In genomic region chr8:34325841-34326613, GRCm38 (mm10) we compare ENCODE assay signal across 8 mouse cellular contexts.
A peak's percentile ranks its signal among the peaks of the same experiment; 100 is the strongest.
DNase-seq lines count a peak whose midpoint lies in the region; ATAC-seq and TF ChIP-seq lines count a peak whose summit lies in the region.

No protein-coding gene starts in this region.

- peaks cover 10% of the 10 kb centered on the region for H3K4me1 ChIP-seq in testis, adult 2 months (ENCODE audit: control insufficient read depth, insufficient read depth, low read length)
- H3K4me1 ChIP-seq in embryonic facial prominence, embryonic 10.5 days = peaks cover 34% of the 10 kb centered on the region
- H3K4me1 ChIP-seq in intestine, embryonic 15.5 days (replicated peaks) = no peaks in the 10 kb centered on the region
- H3K4me1 ChIP-seq in midbrain, embryonic 13.5 days (replicated peaks) = peaks cover 45% of the 10 kb centered on the region

- H3K27me3 ChIP-seq in testis, adult 2 months (ENCODE audit: control insufficient read depth, insufficient read depth, low read length) = no peaks in the 10 kb centered on the region
- peaks cover 43% of the 10 kb centered on the region for H3K27me3 ChIP-seq in embryonic facial prominence, embryonic 10.5 days (replicated peaks; ENCODE audit: low read depth, poor library complexity, severe bottlenecking)
- no peaks in the 10 kb centered on the region for H3K27me3 ChIP-seq in intestine, embryonic 15.5 days (replicated peaks)
- peaks cover 10% of the 10 kb centered on the region for H3K27me3 ChIP-seq in midbrain, embryonic 13.5 days

- no peaks in the 10 kb centered on the region for H3K9me3 ChIP-seq in embryonic facial prominence, embryonic 10.5 days
- no peaks in the 10 kb centered on the region for H3K9me3 ChIP-seq in intestine, embryonic 15.5 days
- no peaks in the 10 kb centered on the region for H3K9me3 ChIP-seq in midbrain, embryonic 13.5 days

- H3K4me2 ChIP-seq in intestine, embryonic 15.5 days (replicated peaks) = peak overlapping the region; percentile 57
- peak overlapping the region; percentile 61 for H3K4me2 ChIP-seq in midbrain, embryonic 13.5 days (replicated peaks)

- no peak for DNase-seq in testis, postnatal 14 days (ENCODE audit: low spot score)
- DNase-seq in embryonic facial prominence, embryonic 10.5 days (ENCODE audit: low spot score) = peak; percentile 50
- no peak for DNase-seq in testis, postnatal 10 days (ENCODE audit: low spot score)
- DNase-seq in adrenal gland, adult (ENCODE audit: inconsistent age in 2 of 2, low spot score in 1 of 2) = no peak

- TF ChIP-seq CTCF in testis, adult 2 months (IDR thresholded peaks at IDR 0.05; ENCODE audit: control insufficient read depth, insufficient read depth, insufficient replicate concordance, low read depth, low read length) = no peak

- 0 out of 2 replicates have a peak, but pooled peaks have one; percentile 17 for ATAC-seq in intestine, embryonic 15.5 days
- ATAC-seq in midbrain, embryonic 13.5 days = peak; percentile 85
- no peak for ATAC-seq in monocyte, adult 5-6 weeks (replicated peaks; ENCODE audit: insufficient number of reproducible peaks, low FRiP score, low TSS enrichment, poor library complexity, severe bottlenecking)

- H3K9ac ChIP-seq in intestine, embryonic 15.5 days = no peak overlapping the region
- H3K9ac ChIP-seq in midbrain, embryonic 13.5 days (replicated peaks) = peak overlapping the region; percentile 56

- no peak for TF ChIP-seq POLR2A in testis, adult 2 months (IDR thresholded peaks at IDR 0.05; ENCODE audit: control insufficient read depth, low read depth, low read length)

- H3K4me3 ChIP-seq in testis, adult 2 months (ENCODE audit: control insufficient read depth, low read depth, low read length) = peak overlapping the region; percentile 36
- H3K4me3 ChIP-seq in embryonic facial prominence, embryonic 10.5 days = peak overlapping the region; percentile 57
- no peak overlapping the region; the same call in 1 of the 2 replicates for H3K4me3 ChIP-seq in intestine, embryonic 15.5 days (replicated peaks)
- peak overlapping the region; percentile 28 for H3K4me3 ChIP-seq in midbrain, embryonic 13.5 days (replicated peaks)

- H3K36me3 ChIP-seq in testis, adult 2 months (ENCODE audit: control insufficient read depth, insufficient read depth, low read length) = no peaks in the 10 kb centered on the region
- no peaks in the 10 kb centered on the region for H3K36me3 ChIP-seq in embryonic facial prominence, embryonic 10.5 days (replicated peaks)
- H3K36me3 ChIP-seq in intestine, embryonic 15.5 days = no peaks in the 10 kb centered on the region
- H3K36me3 ChIP-seq in midbrain, embryonic 13.5 days = no peaks in the 10 kb centered on the region

- H3K27ac ChIP-seq in testis, adult 2 months (ENCODE audit: control insufficient read depth, insufficient read depth, low read depth, low read length) = no peak overlapping the region
- peak overlapping the region; percentile 36 for H3K27ac ChIP-seq in embryonic facial prominence, embryonic 10.5 days (replicated peaks)
- no peak overlapping the region for H3K27ac ChIP-seq in intestine, embryonic 15.5 days
- H3K27ac ChIP-seq in midbrain, embryonic 13.5 days = peak overlapping the region; percentile 87

- under 1% methylated on average over 16 of the region's 17 CpGs for WGBS in embryonic facial prominence, embryonic 10.5 days
- WGBS in intestine, embryonic 15.5 days = 9% methylated on average over 14 of the region's 17 CpGs
- WGBS in midbrain, embryonic 13.5 days = under 1% methylated on average over 14 of the region's 17 CpGs

Comparison
In these comparisons a context has a peak if more than half of its experiments do, and no peak if none do; other contexts are left out.
1. H3K27ac ChIP-seq: peak in embryonic facial prominence, embryonic 10.5 days (single experiment) and midbrain, embryonic 13.5 days (single experiment); none in testis, adult 2 months (single experiment) and intestine, embryonic 15.5 days (single experiment).